ENCODE assay signal across 8 mouse cellular contexts in the genomic region with DNA sequence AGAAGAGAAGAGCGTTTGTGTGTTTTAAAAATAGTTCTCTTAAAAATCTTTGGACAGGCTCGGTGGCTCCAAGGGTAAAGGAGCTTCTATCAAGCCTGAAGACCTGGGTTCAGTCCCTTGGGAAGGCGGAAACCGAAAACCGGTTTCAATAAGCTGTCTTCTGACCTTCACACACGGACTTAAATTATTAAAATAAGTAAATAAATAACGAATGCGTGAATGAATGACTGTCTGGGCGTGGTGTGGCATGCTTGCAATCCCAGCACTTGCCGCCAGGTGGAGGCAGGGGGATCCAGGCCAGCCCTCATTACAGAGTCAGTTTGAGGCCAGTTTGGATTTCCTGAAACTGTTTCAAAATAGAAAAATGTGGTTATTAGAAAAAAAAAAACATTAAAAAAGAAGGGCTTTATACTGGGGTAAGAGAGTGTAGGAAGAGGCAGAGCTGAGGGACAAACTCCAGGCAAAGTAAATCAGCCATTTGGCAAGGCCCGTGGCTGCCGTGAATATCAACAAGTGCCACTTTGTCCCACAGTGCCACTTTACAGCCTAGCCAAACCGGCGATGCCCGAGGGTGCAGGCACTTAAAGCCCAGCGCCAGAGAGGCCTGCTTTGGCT. TPM values are rescaled to one million over a fixed set of nuclear protein-coding genes. Genes with fewer than 3 reads are reported as not detected.
DNase-seq lines count a peak whose midpoint lies in the region; ATAC-seq and TF ChIP-seq lines count a peak whose summit lies in the region.

No protein-coding gene starts in this region.

- peak overlapping the region; percentile 92 for H3K4me2 ChIP-seq in heart, embryonic 15.5 days
- peak overlapping the region; percentile 92 for H3K4me2 ChIP-seq in liver, embryonic 14.5 days (ENCODE audit: low read depth)

- H3K27ac ChIP-seq in forebrain, embryonic 10.5 days, result peak overlapping the region; percentile 92
- peak overlapping the region; percentile 85 for H3K27ac ChIP-seq in heart, embryonic 15.5 days
- peak overlapping the region; percentile 49 for H3K27ac ChIP-seq in liver, embryonic 14.5 days

- H3K9ac ChIP-seq in heart, embryonic 15.5 days, result peak overlapping the region; percentile 49
- H3K9ac ChIP-seq in liver, embryonic 14.5 days (replicated peaks), result peak overlapping the region; percentile 63

- peaks cover 43% of the 10 kb centered on the region for H3K4me1 ChIP-seq in forebrain, embryonic 10.5 days
- H3K4me1 ChIP-seq in heart, embryonic 15.5 days (replicated peaks), result peaks cover 18% of the 10 kb centered on the region
- H3K4me1 ChIP-seq in liver, embryonic 14.5 days (replicated peaks; ENCODE audit: control insufficient read depth in 2 of 2, insufficient read depth in 2 of 2, low read length in 1 of 2), result peaks cover 5 to 16% of the 10 kb centered on the region in 2 experiments; a peak in 2 of 4 replicates

- H3K9me3 ChIP-seq in forebrain, embryonic 10.5 days, result no peaks in the 10 kb centered on the region
- no peaks in the 10 kb centered on the region for H3K9me3 ChIP-seq in heart, embryonic 15.5 days (replicated peaks)
- no peaks in the 10 kb centered on the region for H3K9me3 ChIP-seq in liver, embryonic 14.5 days (ENCODE audit: control insufficient read depth, low read length)

- peak overlapping the region; percentile 64 for H3K4me3 ChIP-seq in forebrain, embryonic 10.5 days
- peak overlapping the region; percentile 57 for H3K4me3 ChIP-seq in heart, embryonic 15.5 days
- H3K4me3 ChIP-seq in liver, embryonic 14.5 days (ENCODE audit: insufficient read depth in 1 of 2, low read depth in 2 of 2, low read length in 2 of 2), result peak overlapping the region; percentile 53 to 65

- peaks cover 35% of the 10 kb centered on the region for H3K36me3 ChIP-seq in forebrain, embryonic 10.5 days (replicated peaks)
- H3K36me3 ChIP-seq in heart, embryonic 15.5 days, result no peaks in the 10 kb centered on the region
- H3K36me3 ChIP-seq in liver, embryonic 14.5 days (replicated peaks; ENCODE audit: control insufficient read depth, insufficient read depth, low read depth), result no peaks in the 10 kb centered on the region

- 8% methylated on average over 16 of the region's 16 CpGs for WGBS in forebrain, embryonic 10.5 days
- 3% methylated on average over 16 of the region's 16 CpGs for WGBS in heart, embryonic 15.5 days
- WGBS in liver, embryonic 14.5 days (ENCODE audit: insufficient replicate concordance), result 3% methylated on average over 16 of the region's 16 CpGs

- TF ChIP-seq CTCF in liver, embryonic 14.5 days (IDR thresholded peaks at IDR 0.05; ENCODE audit: low read depth), result peak; percentile 96

- H3K27me3 ChIP-seq in forebrain, embryonic 10.5 days (ENCODE audit: poor library complexity, severe bottlenecking), result no peaks in the 10 kb centered on the region
- no peaks in the 10 kb centered on the region for H3K27me3 ChIP-seq in heart, embryonic 15.5 days
- H3K27me3 ChIP-seq in liver, embryonic 14.5 days (ENCODE audit: control insufficient read depth, insufficient read depth, low read length), result no peaks in the 10 kb centered on the region

- peak; percentile 56; the same call in 1 of the 2 replicates for ATAC-seq in heart, embryonic 15.5 days (replicated peaks; ENCODE audit: insufficient number of reproducible peaks, insufficient read depth, low FRiP score, low read depth)
- peak; percentile 65; the same call in 1 of the 2 replicates for ATAC-seq in liver, embryonic 14.5 days (ENCODE audit: insufficient read depth)

- TF ChIP-seq EP300 in liver, embryonic 14.5 days (IDR thresholded peaks at IDR 0.05; ENCODE audit: low read depth), result no peak

- peak; percentile 64 to 81 for DNase-seq in CD8-positive naive resting alpha-beta T cell, adult 2 months (ENCODE audit: low read depth in 2 of 2, low spot score in 2 of 2)
- DNase-seq in c-Kit-positive CD71-negative TER-119-negative erythroid progenitor cells, embryonic 14.5 days (ENCODE audit: low read depth), result peak; percentile 79
- peak; percentile 83 for DNase-seq in forebrain, embryonic 10.5 days (ENCODE audit: extremely low spot score, low spot score)
- DNase-seq in kidney, postnatal 14 days, result peak; percentile 88
- DNase-seq in liver, embryonic 14.5 days (ENCODE audit: low read depth in 3 of 3, low spot score in 3 of 3), result peak in 2 of 3 experiments; percentile 53 to 58
- peak; percentile 87 for DNase-seq in neural tube, embryonic 10.5 days (ENCODE audit: extremely low spot score, low spot score)
- DNase-seq in testis, postnatal 10 days (ENCODE audit: low spot score), result peak; percentile 94

RNA-seq across cellular contexts. Expression of gene Eef1a1, which starts 38.9 kb away (rescaled TPM):
- polyA plus RNA-seq in forebrain, embryonic 10.5 days (2016; fragmentation: Nextera tagmentation; extraction: Ambion mirVana), result 3,994 and 4,016 TPM in 2 replicates
- polyA plus RNA-seq in heart, embryonic 15.5 days (2015; fragmentation: Nextera tagmentation; extraction: Ambion mirVana), result 2,802 and 3,192 TPM in 2 replicates
- polyA plus RNA-seq in liver, embryonic 14.5 days (2012; rRNA removed), result 2,579 and 4,315 TPM in 2 replicates
- 2,316 and 2,621 TPM in 2 replicates for polyA plus RNA-seq in liver, embryonic 14.5 days (2014; fragmentation: Nextera tagmentation; extraction: Ambion mirVana)

RNA-seq across cellular contexts. Expression of gene Slc17a5, which starts 60.0 kb away (rescaled TPM):
- polyA plus RNA-seq in forebrain, embryonic 10.5 days (2016; fragmentation: Nextera tagmentation; extraction: Ambion mirVana), result 10.2 and 10.5 TPM in 2 replicates
- 8.5 and 9.8 TPM in 2 replicates for polyA plus RNA-seq in heart, embryonic 15.5 days (2015; fragmentation: Nextera tagmentation; extraction: Ambion mirVana)
- polyA plus RNA-seq in liver, embryonic 14.5 days (2012; rRNA removed), result 1.7 and 2.4 TPM in 2 replicates
- 3.2 and 3.8 TPM in 2 replicates for polyA plus RNA-seq in liver, embryonic 14.5 days (2014; fragmentation: Nextera tagmentation; extraction: Ambion mirVana)

Comparison
In these comparisons a context has a peak if more than half of its experiments do, and no peak if none do; other contexts are left out.
1. Peak in every context shown above with its lines: DNase-seq, ATAC-seq, H3K4me3 ChIP-seq and H3K27ac ChIP-seq.